Comparison of ENCODE assay signal across 10 mouse cellular contexts in genomic region chr14:75837048-75837916, GRCm38 (mm10). TPM values are rescaled to one million over a fixed set of nuclear protein-coding genes. Genes with fewer than 3 reads are reported as not detected.
A peak's percentile ranks its signal among the peaks of the same experiment; 100 is the strongest.
DNase-seq lines count a peak whose midpoint lies in the region; ATAC-seq and TF ChIP-seq lines count a peak whose summit lies in the region.
"Had no signal": no experiment of that assay in that cellular context is flagged by ENCODE, and none has a peak within 500 bp of the region (broad histone marks: within the 10 kb centered on the region; RNA-seq: fewer than 3 reads in every experiment).

No protein-coding gene starts in this region.

- H3K4me1 ChIP-seq in heart, adult 2 months (ENCODE audit: control insufficient read depth, insufficient read depth, low read length), result peaks cover 4% of the 10 kb centered on the region
- peaks cover 69% of the 10 kb centered on the region for H3K4me1 ChIP-seq in liver, embryonic 15.5 days (replicated peaks)
- H3K4me1 ChIP-seq in testis, adult 2 months (ENCODE audit: control insufficient read depth, insufficient read depth, low read length), result peaks cover 27% of the 10 kb centered on the region

- H3K4me3 ChIP-seq in heart, adult 2 months, result no peak overlapping the region
- peak overlapping the region; percentile 31 for H3K4me3 ChIP-seq in liver, embryonic 15.5 days (replicated peaks)
- no peak overlapping the region for H3K4me3 ChIP-seq in testis, adult 2 months (ENCODE audit: control insufficient read depth, low read depth, low read length)
- H3K4me3 ChIP-seq: embryonic facial prominence, embryonic 15.5 days; neural tube, embryonic 12.5 days had no signal

- no peaks in the 10 kb centered on the region for H3K27me3 ChIP-seq in heart, adult 2 months (ENCODE audit: control insufficient read depth, insufficient read depth, low read length)
- no peaks in the 10 kb centered on the region for H3K27me3 ChIP-seq in liver, embryonic 15.5 days
- H3K27me3 ChIP-seq in testis, adult 2 months (ENCODE audit: control insufficient read depth, insufficient read depth, low read length), result no peaks in the 10 kb centered on the region
- H3K27me3 ChIP-seq: embryonic facial prominence, embryonic 15.5 days; neural tube, embryonic 12.5 days had no signal

- 26% methylated on average over 10 of the region's 10 CpGs for WGBS in heart, adult 2 months
- 20% methylated on average over 10 of the region's 10 CpGs for WGBS in liver, embryonic 15.5 days (ENCODE audit: insufficient replicate concordance)

- peak; percentile 77 for ATAC-seq in liver, embryonic 15.5 days (ENCODE audit: insufficient read depth)

- peak; percentile 88 for TF ChIP-seq EP300 in heart, adult 2 months (IDR thresholded peaks at IDR 0.05; ENCODE audit: insufficient read depth, low read depth, low read length)

- H3K9me3 ChIP-seq in liver, embryonic 15.5 days (replicated peaks), result no peaks in the 10 kb centered on the region
- H3K9me3 ChIP-seq: embryonic facial prominence, embryonic 15.5 days; neural tube, embryonic 12.5 days had no signal

- peak overlapping the region; percentile 73 for H3K4me2 ChIP-seq in liver, embryonic 15.5 days
- H3K4me2 ChIP-seq: embryonic facial prominence, embryonic 15.5 days; neural tube, embryonic 12.5 days had no signal

- no peak for TF ChIP-seq POLR2A in heart, adult 2 months (IDR thresholded peaks at IDR 0.05; ENCODE audit: insufficient read depth, low read depth, low read length)
- TF ChIP-seq POLR2A in testis, adult 2 months (IDR thresholded peaks at IDR 0.05; ENCODE audit: control insufficient read depth, low read depth, low read length), result no peak

- intact Hi-C loops in heart, adult 2 months (cut with DNase I), result no loop called here

- H3K27ac ChIP-seq in heart, adult 2 months, result no peak overlapping the region
- peak overlapping the region; percentile 95 for H3K27ac ChIP-seq in liver, embryonic 15.5 days (replicated peaks)
- peak overlapping the region; percentile 5; the same call in 1 of the 2 replicates for H3K27ac ChIP-seq in testis, adult 2 months (ENCODE audit: control insufficient read depth, insufficient read depth, low read depth, low read length)
- H3K27ac ChIP-seq: embryonic facial prominence, embryonic 15.5 days; neural tube, embryonic 12.5 days had no signal

- peak; percentile 36 for DNase-seq in embryo, embryonic 10.5 days (ENCODE audit: low spot score)
- DNase-seq in embryo, embryonic 10 days (ENCODE audit: low spot score), result no peak
- DNase-seq in A20 (ENCODE audit: low read depth, low spot score), result peak; percentile 83
- peak; percentile 41 to 52 for DNase-seq in heart, adult 2 months
- DNase-seq in Muller cell, postnatal 12 days (ENCODE audit: inconsistent ontology term), result no peak
- DNase-seq in left cerebral cortex, adult 8-10 months (ENCODE audit: low spot score in 2 of 2), result no peak

- H3K36me3 ChIP-seq in heart, adult 2 months (ENCODE audit: control insufficient read depth, insufficient read depth, low read length), result no peaks in the 10 kb centered on the region
- no peaks in the 10 kb centered on the region for H3K36me3 ChIP-seq in liver, embryonic 15.5 days (replicated peaks)
- no peaks in the 10 kb centered on the region for H3K36me3 ChIP-seq in testis, adult 2 months (ENCODE audit: control insufficient read depth, insufficient read depth, low read length)
- H3K36me3 ChIP-seq: embryonic facial prominence, embryonic 15.5 days; neural tube, embryonic 12.5 days had no signal

- H3K9ac ChIP-seq in heart, adult 2 months (ENCODE audit: low read depth, low read length), result 0 out of 2 replicates have a peak overlapping the region, but pooled peaks have one; percentile 1
- H3K9ac ChIP-seq in liver, embryonic 15.5 days, result peak overlapping the region; percentile 51
- H3K9ac ChIP-seq: embryonic facial prominence, embryonic 15.5 days; neural tube, embryonic 12.5 days had no signal

- no peak for TF ChIP-seq CTCF in heart, adult 2 months (IDR thresholded peaks at IDR 0.05)
- no peak for TF ChIP-seq CTCF in testis, adult 2 months (IDR thresholded peaks at IDR 0.05; ENCODE audit: control insufficient read depth, insufficient read depth, insufficient replicate concordance, low read depth, low read length)

- no peaks in the 10 kb centered on the region for H3K79me2 ChIP-seq in heart, adult 2 months (replicated peaks; ENCODE audit: control insufficient read depth, insufficient read depth, low read length)

RNA-seq across cellular contexts. Expression of gene Tpt1, which starts 7.6 kb away (rescaled TPM):
- total RNA-seq in heart, adult 2 months (2021), result 1,000 to 10,000 TPM; 2,957 to 3,343 TPM
- polyA plus RNA-seq in heart, adult 2 months (2012; rRNA removed), result 1,003 and 1,026 TPM in 2 replicates
- 470 and 547 TPM in 2 replicates for polyA plus RNA-seq in liver, embryonic 15.5 days (2015; fragmentation: Nextera tagmentation; extraction: Ambion mirVana)
- polyA plus RNA-seq in testis, adult 2 months (2012; rRNA removed), result 478 and 593 TPM in 2 replicates
- total RNA-seq in left cerebral cortex, adult 8-10 months (2022), result 1,000 to 10,000 TPM in 2 of 4 experiments, 100 to 1,000 TPM in 2; 980 to 1,027 (median 1,005) TPM

RNA-seq across cellular contexts. Expression of gene Slc25a30, which starts 50.4 kb away (rescaled TPM):
- 10 to 100 TPM; 13.9 to 15.2 TPM for total RNA-seq in heart, adult 2 months (2021)
- 6.3 and 7.2 TPM in 2 replicates for polyA plus RNA-seq in heart, adult 2 months (2012; rRNA removed)
- polyA plus RNA-seq in liver, embryonic 15.5 days (2015; fragmentation: Nextera tagmentation; extraction: Ambion mirVana), result 1.5 and 1.8 TPM in 2 replicates
- 12.5 and 16.5 TPM in 2 replicates for polyA plus RNA-seq in testis, adult 2 months (2012; rRNA removed)
- 10 to 100 TPM; 10.4 to 15.2 (median 13.0) TPM for total RNA-seq in left cerebral cortex, adult 8-10 months (2022)

Comparison
In these comparisons a context has a peak if more than half of its experiments do, and no peak if none do; other contexts are left out.
1. DNase-seq: peak in embryo, embryonic 10.5 days (single experiment), A20 (single experiment) and heart, adult 2 months (2 of 2); none in embryo, embryonic 10 days (single experiment), Muller cell, postnatal 12 days (single experiment) and left cerebral cortex, adult 8-10 months (0 of 2).